Mouse (Mus musculus): ENCODE data around the gene Lypd4.

- TF ChIP-seq EP300 (IDR thresholded peaks at IDR 0.05; ENCODE audit: low read depth) = no peak
- no peak for TF ChIP-seq CTCF (IDR thresholded peaks at IDR 0.05; ENCODE audit: low read depth)
These were observed 33.7 kb upstream of the Lypd4 start for GRCm38 (mm10) chr7:24903444-24903825.

Data from liver, embryonic 14.5 days (tissue).